Mouse (Mus musculus): ENCODE measurements at regions not wholly inside any gene's neighbourhood (a gene's known extent, or its start where the extent isn't known, plus 50 kb on each side); places are given as distances from the start of the nearest gene placed in this dataset.

GRCm38 (mm10) chr8:46898697-46899445, 87.8 kb upstream of the Enpp6 start:
- no peak for DNase-seq

GRCm38 (mm10) chr8:46900826-46901225, 85.9 kb upstream of the Enpp6 start:
- no peak for DNase-seq

GRCm38 (mm10) chr8:46904731-46905130, 82.0 kb upstream of the Enpp6 start:
- no peak for DNase-seq

GRCm38 (mm10) chr8:46907390-46907789, 79.3 kb upstream of the Enpp6 start:
- no peak for DNase-seq

- no peak for DNase-seq
These were observed 78.5 kb upstream of the Enpp6 start for GRCm38 (mm10) chr8:46908186-46908585.

- DNase-seq: no peak
These were observed 72.7 kb upstream of the Enpp6 start for GRCm38 (mm10) chr8:46913956-46914355.

GRCm38 (mm10) chr8:46920071-46920470, 66.6 kb upstream of the Enpp6 start:
- DNase-seq: no peak

- DNase-seq: no peak
These were observed 65.6 kb upstream of the Enpp6 start for GRCm38 (mm10) chr8:46921075-46921474.

- no peak for DNase-seq
These were observed 65.1 kb upstream of the Enpp6 start for GRCm38 (mm10) chr8:46921585-46921984.

GRCm38 (mm10) chr8:46924787-46925548, 61.7 kb upstream of the Enpp6 start:
- no peak for DNase-seq

- no peak for DNase-seq
These were observed 58.0 kb upstream of the Enpp6 start for GRCm38 (mm10) chr8:46928718-46929117.

- DNase-seq: no peak
These were observed 57.0 kb upstream of the Enpp6 start for GRCm38 (mm10) chr8:46929678-46930077.

- DNase-seq: no peak
These were observed 55.4 kb upstream of the Enpp6 start for GRCm38 (mm10) chr8:46931267-46931666.

- DNase-seq: no peak
These were observed 53.4 kb upstream of the Enpp6 start for GRCm38 (mm10) chr8:46933256-46933655.

- DNase-seq: peak; percentile 29
These were observed 52.4 kb upstream of the Enpp6 start for GRCm38 (mm10) chr8:46934254-46934653.

GRCm38 (mm10) chr8:46934898-46935297, 51.8 kb upstream of the Enpp6 start:
- DNase-seq: peak; percentile 75

GRCm38 (mm10) chr8:46936039-46936438, 50.6 kb upstream of the Enpp6 start:
- peak; percentile 15 for DNase-seq

Measured in lung, postnatal 14 days (tissue).